Mouse (Mus musculus): Measurements from ENCODE around the gene Muc1.
"Not testable (repeated sequence)": the region's sequence is repeated elsewhere in the genome, so short reads cannot be mapped to it uniquely, and the experiment has no call there.

The Muc1 gene

DNA sequence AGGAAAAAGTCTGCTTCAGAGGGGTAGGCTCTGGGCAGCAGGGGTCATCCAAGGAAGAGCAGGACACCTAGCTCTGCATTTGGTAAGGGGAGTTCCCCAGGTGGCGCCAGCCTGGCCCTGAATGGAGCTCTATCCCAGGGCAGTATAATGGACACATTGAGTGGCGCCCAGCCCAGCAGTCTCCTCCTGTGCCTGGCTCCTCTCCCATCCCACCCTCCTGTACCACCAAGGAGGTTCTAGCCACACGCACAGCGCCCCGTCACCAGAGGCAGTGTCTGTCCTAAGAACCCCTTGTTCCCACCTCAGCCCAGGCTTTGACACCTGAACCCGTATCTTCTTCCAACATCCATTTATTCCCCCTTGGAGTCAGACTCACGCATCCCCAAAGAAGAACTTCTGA lies 19.1 kb upstream of the Muc1 start:
- DNase-seq (ENCODE audit: low read depth in 1 of 2, low spot score in 2 of 2) = no peak

DNA sequence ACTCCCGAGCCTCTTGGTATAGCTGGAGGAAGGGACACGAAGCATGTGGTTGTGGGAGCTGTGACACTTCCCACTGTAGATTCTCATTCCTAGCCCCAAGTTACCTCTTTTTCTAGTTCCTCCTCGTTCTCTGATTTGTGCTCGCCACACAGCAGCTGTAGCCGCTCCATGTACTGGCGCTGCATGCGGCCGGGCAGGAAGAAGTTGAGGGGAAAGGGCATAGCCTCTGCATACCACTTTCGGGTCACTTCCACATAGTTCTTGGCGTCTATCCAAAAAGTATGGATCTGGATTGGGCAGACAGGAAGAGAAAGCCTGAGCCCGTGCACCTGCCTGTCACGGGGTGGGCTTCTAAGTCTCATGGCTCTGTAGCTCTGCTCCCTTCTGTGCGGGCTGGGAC lies 18.7 kb upstream of the Muc1 start:
- DNase-seq (ENCODE audit: low read depth in 1 of 2, low spot score in 2 of 2) = no peak

DNA sequence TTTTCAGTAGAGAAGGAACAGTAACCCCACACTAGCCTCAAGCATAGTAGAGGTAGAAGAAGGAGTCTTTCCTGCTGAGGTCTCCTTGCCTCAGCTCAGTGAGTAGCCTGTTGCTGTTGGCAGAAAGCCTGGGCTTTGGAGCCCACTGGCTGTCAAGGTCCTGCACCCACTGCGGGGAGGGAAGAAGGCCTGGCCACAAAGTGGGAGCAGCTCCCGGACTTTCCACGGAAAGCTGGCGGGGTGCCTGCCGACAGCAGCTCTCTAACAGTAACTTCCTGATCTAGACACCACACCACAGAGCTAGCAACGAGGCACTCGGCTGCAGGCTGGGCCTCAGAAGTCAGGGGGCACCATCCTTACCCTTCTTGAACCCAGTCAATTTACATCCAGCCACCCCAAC lies 18.1 kb upstream of the Muc1 start:
- no peak for DNase-seq (ENCODE audit: low read depth in 1 of 2, low spot score in 2 of 2)

DNA sequence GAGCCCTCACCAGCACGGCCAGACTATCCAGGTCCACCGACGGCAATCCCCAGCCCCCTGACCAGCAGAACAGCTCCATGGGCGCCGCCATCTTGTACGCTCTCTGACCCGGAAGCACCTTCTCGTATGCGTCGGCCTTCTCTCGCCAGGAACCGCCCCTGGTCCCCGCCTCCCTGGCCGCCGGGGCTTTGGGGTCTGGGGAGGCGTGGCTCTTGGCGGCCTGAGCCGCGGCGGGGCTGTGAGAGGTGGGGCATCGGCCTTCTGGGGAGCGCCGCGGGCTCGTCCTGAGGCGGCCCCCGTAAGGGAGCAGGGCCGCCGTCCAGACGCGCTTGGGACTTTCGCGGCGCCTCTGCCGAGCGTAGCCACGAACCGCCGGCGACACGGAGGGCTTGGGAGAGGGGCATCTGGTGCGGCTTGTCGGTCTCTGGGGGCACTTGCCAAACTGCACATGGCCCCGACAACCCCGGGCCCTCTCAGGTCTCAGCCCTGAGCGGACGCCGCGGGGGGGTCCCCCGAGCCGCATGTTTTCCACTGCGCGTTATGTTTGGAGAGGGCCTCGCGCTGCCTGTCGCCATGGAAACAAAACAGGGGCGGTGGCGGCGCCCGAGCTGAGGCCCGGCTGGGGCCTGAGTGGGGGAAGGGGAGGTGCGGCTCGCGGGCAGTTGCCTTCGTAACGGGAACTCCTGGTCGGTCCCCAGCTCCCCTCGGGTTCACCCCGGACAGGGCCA lies 14.9 kb upstream of the Muc1 start:
- DNase-seq (ENCODE audit: low read depth in 1 of 2, low spot score in 2 of 2) = peak; percentile 83 to 92

DNA sequence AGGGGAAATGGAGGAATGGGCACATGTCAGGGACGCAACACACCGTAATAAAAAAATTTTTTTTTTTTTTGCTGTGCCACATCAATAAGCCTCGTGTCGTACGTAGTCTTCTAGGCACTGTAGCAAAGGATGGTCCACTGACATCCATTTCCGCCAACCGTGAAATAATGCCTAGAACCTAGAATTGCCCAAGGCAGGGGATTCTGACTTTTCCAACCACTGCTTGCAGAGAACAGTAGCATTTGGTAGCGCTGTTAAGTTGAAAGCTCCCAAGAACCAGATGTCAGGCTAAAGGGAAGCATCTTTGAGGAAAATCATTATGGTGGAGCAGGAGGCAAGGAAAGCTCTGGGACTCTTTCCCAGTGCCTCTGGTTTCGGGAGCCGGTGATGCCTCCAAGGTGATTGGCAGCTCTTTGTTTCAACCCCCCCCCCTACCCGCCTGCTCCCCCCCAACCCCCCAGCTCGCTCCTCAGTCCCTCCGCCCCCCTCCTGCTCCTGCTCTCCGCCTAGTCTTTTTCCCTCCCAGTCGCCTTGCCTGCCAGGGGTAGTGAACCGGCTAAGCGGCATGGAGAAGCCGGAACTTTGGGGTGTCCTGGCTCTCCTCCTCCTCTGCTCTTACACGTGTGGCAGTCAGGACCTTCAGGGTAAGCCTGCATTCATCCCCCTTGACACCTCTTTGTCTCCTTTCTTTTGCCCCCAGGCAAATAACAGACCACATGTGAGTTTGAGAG lies 14.0 kb upstream of the Muc1 start, which contains the start of gene Thbs3:
Gene Thbs3 (plus strand): TSS at position 500 of the 731 bp plus-strand sequence.
- DNase-seq (ENCODE audit: low read depth in 1 of 2, low spot score in 2 of 2) = no peak

DNA sequence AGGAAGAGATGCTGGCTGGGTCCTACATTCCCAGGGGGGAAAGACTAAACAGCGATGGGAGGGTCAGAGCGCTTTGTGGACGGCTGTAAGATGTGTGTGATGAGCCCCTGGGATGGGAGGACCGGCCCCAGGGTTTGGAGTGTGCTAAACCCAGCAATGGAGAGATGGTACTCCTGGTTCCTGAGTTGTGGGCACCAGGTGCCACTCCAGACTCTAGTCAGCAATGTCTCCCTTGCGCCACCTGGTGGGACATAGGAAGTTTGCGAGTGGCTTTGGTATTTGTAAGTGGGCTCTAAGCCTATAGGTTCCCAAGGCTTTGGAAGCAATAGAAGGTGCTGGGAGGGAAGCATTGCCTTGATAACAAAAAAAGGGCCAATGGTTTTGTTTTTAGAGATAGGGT lies 13.0 kb upstream of the Muc1 start:
- peak in 1 of 2 experiments; percentile 69 for DNase-seq (ENCODE audit: low read depth in 1 of 2, low spot score in 2 of 2)

DNA sequence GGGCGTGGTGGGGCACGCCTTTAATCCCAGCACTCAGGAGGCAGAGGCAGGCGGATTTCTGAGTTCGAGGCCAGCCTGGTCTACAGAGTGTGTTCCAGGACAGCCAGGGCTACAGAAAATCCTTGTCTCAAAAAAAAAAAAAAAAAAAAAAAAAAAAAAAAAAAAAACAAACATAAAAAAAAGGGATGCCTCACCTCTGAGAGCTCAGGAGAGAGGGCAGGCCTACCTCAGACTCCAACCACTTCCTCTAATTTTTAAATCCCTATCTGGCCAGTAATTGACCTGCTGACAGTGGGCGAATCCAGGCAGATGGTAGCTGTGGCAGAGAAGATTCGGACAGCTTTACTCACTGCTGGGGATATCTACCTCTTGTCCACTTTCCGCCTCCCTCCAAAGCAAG lies 12.4 kb upstream of the Muc1 start:
- not testable (repeated sequence) for DNase-seq (ENCODE audit: low read depth in 1 of 2, low spot score in 2 of 2)

DNA sequence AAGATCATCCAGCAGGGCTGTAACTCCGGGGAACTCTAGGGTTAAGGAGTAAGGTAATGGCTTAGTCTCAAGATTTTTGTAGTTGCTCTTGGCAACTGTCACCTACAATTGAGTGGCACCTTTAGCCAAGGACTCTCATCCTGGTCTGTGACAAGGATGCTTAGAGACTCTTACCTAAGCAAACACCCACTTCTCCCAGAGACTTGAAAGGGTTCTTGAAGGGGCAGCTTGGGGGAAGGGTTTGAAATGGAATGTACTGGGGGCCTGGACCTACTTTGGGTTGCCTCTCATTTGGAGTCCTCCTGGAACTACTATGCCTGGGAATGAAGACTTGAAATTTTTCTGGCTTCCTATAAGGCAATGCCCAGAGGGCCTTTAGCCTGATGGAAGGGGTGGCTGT lies 10.6 kb upstream of the Muc1 start:
- no peak for DNase-seq (ENCODE audit: low read depth in 1 of 2, low spot score in 2 of 2)

DNA sequence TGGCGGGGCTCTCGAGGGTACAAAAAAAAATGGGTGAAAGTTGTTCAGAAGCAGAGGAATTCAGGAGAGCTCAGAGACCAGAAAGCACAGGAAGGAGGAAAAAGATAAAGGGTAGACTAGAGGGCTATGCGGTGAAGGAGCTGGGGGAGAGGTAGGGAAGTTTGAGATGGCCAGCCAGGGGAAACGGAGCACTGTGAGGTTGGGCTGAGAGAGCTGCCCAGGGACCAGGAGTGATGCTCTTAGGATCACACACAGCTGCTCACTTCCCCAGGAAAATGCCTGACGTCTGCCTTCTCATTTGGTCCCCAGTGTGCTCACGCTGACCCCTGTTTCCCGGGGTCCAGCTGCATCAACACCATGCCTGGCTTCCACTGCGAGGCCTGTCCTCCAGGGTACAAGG lies 9.3 kb upstream of the Muc1 start:
- DNase-seq (ENCODE audit: low read depth in 1 of 2, low spot score in 2 of 2) = no peak

DNA sequence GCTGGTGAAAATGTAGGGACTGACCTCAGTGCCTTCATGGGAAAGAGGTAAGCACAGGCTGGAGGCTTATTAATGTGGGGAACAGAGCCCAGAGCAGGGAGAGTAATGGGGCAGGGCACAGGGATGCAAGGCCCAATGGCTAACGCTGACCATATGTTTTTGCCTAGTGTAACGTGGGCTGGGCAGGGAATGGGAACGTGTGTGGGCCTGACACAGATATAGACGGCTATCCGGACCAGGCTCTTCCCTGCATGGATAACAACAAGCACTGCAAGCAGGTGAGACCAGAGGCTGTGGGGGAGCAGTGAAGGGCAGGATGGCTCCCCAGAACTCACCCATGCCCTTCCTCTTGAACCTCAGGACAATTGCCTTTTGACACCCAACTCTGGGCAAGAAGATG lies 7.7 kb upstream of the Muc1 start:
- DNase-seq (ENCODE audit: low read depth in 1 of 2, low spot score in 2 of 2) = no peak

DNA sequence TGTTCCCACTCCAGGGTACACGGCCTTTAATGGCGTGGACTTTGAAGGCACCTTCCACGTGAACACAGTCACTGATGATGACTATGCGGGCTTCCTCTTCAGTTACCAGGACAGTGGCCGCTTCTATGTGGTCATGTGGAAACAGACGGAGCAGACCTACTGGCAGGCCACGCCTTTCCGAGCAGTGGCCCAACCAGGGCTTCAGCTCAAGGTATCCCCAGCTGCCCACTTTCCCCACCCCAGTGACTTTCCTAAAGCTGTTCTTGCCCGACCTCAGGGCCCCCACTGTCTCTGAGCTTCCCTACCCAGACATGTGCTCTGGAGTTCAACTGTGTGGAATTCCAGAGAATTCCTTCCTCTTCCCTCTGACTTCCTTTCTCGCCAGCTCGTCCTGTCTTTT lies 4.1 kb upstream of the Muc1 start:
- no peak for DNase-seq (ENCODE audit: low read depth in 1 of 2, low spot score in 2 of 2)

DNA sequence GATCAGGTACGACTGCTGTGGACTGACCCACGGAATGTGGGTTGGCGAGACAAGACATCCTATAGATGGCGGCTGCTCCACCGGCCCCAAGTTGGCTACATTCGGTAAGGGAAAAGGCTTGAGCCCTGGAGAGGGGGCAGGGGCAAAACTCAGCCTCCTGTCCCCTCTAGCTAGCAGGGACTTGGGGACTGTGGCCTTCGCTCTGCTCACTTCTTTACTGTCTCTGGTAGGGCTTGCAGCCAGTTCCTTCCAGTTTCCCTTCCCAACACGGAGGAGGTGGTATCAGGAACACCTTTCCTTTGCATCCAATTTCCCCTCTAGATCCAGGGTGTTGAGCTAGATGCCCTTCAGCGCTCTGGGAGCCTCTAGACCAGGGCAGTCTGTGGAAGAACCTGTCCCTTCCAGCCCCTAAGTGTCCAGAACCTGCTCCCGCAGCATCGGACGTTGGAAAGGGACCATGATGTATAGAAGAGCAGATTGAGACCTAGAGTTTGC lies 3.5 kb upstream of the Muc1 start:
- DNase-seq (ENCODE audit: low read depth in 1 of 2, low spot score in 2 of 2) = no peak

DNA sequence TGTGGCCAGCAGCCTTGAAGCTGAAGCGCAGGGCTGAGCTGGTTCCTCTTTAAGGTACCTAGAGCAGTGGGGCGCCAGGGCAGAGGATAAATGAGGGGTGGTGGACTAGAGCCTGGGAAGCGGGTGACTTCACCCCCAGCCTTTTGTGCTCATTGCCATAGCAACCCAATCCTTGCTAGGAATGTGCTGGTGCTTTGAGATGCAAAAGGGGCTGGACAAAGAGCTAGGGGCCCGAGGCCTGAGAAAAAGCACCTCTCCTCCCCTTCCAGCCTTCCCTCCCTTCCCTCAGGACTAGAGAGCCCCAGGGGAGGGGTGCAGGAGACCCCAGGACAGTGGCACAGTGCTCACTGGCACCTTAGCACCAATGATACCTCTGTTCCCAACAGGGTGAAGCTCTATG lies 2.9 kb upstream of the Muc1 start:
- no peak for DNase-seq (ENCODE audit: low read depth in 1 of 2, low spot score in 2 of 2)

DNA sequence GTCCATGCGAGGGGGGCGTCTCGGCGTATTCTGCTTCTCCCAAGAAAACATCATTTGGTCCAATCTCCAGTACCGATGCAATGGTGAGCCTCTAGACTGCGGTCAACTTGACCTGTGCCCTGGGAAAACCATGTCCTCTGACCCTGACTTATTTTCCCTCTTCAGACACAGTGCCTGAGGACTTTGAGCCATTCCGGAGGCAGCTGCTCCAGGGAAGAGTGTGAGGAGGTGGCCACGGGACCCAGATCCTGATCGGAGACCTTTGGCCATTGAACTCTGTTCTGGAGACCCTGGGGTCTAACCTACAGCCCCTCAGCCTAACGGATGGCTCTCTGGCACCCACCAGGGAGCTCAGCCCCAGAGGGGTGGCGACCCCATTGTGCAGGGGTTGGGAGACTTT lies 2.5 kb upstream of the Muc1 start:
- no peak for DNase-seq (ENCODE audit: low read depth in 1 of 2, low spot score in 2 of 2)

DNA sequence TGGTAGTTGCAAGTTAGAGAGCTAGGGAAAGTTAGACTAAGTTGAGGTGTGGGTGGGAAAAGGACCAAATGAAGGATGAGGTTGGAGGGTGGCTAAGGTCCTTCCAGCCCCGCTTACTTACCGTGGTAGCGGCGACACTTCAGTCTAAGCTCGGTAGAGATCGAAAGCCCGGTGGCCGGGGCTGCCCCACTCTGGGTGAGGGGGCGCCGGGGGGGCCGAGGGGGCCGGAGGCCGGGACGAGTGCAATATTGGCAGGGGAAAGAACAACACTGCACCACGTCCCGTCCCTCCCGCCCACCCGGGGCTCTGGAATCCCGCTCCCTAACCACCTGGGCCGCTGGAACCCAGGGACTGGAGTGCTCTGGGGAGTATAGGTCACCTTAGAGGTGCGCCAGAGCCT lies 2.0 kb upstream of the Muc1 start, which contains the start of gene Mtx1:
Gene Mtx1 (minus strand): TSS at position 189 of the 400 bp plus-strand sequence.
- DNase-seq (ENCODE audit: low read depth in 1 of 2, low spot score in 2 of 2) = no peak

DNA sequence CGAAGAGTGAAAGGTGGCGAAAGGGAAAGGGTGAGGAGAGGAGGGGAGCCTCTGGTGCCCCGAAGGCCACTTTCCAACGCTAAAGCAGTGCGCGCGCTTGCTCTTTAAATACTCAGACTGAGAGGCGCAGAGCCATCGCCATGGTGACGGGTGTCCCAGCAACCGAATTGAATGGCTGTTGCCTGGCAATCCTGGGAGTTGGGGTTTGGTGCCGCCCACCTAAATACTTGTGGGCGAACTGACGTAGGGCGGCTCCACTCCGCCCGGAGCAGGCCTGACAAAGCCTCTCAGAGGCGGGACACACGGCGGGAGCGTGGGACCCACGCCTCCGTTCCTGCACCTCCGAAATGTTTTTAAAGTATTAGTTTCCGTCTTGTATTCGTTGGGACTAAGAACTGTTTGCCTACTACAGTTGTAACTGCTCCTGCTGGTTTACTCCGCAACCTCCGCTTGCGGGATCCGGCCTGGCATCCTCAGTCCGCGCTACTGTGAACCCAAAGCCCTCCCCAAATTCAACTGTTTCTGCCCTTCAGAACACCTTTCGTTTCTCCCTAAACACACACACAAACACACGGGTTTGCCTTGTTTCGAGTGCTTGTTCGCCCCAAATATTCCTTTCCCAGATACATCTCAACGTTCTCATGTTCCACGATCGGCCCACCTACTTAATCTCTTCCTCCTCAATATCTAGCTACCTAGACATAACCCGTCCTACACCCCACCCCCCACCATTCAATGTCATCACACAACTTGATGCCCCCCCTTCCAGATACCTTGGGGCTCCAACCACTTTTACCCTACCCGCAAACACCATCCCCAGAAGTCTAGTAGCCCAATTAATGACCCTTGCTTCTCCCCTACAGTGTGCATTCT lies 1.3 kb upstream of the Muc1 start:
- DNase-seq (ENCODE audit: low read depth in 1 of 2, low spot score in 2 of 2) = peak in 1 of 2 experiments; percentile 39

DNA sequence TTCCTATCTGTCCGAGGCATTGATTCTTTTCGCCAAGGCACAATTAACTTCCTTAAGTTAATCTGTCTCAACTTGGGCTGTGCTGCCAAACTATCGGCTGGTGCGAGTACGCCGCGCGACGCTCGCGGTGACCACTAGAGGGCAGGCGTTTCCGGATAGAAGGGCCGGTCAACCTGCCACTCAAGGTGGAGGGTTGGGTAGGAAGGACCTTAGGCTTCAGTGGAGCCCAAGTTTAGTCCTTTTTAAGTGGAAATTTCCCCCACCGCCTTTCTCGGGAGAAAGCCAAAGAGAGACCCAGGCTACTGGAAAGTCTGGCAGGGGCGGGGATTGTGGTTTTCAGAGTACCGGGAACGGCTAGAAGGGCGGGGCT lies 692 bp upstream of the Muc1 start:
- DNase-seq (ENCODE audit: low read depth in 1 of 2, low spot score in 2 of 2) = peak; percentile 58 to 80

DNA sequence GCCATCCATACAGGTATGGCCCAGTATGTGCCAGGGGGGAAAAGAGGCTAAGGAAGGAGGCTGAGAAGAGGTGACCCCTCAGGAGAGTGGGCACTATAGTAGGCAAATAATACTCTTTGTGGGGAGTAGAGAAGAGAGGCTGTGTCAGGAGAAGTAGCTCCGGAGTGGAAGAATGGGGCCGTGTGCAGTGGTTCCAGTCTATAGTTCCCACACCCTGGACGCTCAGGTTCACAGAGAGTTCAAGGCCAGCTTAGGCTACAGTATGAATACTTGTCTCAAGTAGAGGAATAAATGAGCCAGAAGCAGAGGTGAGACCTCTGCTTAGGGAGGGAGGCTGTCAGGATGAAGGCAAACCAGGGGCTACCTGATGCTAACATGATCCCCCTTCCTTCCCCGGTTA lies 419 bp downstream of the Muc1 start:
- DNase-seq (ENCODE audit: low read depth in 1 of 2, low spot score in 2 of 2) = no peak

DNA sequence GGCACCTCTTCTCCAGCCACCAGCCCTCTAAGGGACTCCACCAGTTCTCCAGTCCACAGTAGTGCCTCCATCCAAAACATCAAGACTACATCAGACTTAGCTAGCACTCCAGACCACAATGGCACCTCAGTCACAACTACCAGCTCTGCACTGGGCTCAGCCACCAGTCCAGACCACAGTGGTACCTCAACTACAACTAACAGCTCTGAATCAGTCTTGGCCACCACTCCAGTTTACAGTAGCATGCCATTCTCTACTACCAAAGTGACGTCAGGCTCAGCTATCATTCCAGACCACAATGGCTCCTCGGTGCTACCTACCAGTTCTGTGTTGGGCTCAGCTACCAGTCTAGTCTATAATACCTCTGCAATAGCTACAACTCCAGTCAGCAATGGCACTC lies 1.7 kb downstream of the Muc1 start:
- DNase-seq (ENCODE audit: low read depth in 1 of 2, low spot score in 2 of 2) = no peak

DNA sequence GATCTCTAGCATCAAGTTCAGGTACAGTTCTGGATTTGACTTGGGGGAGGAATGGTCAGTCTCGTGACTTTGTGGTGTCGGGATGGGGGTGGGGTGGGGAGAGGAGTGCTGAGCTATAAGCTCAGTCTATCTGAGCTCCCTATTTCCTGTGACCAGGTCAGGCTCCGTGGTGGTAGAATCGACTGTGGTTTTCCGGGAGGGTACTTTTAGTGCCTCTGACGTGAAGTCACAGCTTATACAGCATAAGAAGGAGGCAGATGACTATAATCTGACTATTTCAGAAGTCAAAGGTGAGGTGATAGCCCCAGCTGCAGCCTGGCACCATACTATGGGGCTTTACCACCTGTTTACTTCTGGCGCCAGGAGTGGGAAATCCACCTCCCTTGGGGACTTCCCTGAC lies 2.5 kb downstream of the Muc1 start:
- DNase-seq (ENCODE audit: low read depth in 1 of 2, low spot score in 2 of 2) = no peak

DNA sequence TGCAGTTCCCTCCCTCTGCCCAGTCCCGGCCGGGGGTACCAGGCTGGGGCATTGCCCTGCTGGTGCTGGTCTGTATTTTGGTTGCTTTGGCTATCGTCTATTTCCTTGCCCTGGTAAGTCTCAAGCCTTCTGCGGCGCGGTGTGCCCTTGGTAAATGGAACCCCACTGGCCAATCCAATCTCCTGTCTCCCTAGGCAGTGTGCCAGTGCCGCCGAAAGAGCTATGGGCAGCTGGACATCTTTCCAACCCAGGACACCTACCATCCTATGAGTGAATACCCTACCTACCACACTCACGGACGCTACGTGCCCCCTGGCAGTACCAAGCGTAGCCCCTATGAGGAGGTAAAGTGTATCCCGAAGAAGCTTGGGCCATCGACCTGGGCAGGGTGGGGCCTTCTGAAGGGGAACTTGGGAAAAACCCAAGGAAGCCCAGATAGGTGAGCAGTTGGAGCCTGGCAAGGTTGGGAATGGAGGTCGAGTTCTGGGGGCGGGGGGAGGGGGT lies 3.0 kb downstream of the Muc1 start:
- DNase-seq (ENCODE audit: low read depth in 1 of 2, low spot score in 2 of 2) = no peak
